Mouse (Mus musculus): ENCODE results near the gene Epx.
A peak's percentile ranks its signal among the peaks of the same experiment; 100 is the strongest.
"Not testable (repeated sequence)": the region's sequence is repeated elsewhere in the genome, so short reads cannot be mapped to it uniquely, and the experiment has no call there.

Gene Epx

DNA sequence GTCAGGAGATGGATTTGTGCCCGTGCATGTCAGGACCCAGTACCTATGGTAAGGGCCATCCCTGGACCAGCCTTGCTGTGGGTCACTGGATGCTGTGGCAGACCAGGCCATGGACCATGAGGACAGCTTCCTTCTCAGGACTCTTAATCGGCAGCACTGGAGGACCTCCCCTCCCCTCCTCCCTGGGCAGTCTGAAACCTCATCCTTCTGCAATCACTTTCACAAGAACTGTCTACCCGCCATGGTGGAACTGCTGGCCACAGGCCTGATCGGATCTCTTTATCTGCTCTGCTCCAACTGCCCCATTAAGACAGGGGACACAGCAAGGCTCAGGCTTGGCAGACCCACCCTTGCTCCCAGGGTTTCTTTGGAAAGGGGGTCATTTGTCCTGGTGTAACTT is 6.4 kb upstream of the Epx start:
- H3K36me3 ChIP-seq (ENCODE audit: insufficient read depth, low read length) = no peaks in the 10 kb centered on the region
- peaks cover 25% of the 10 kb centered on the region for H3K27me3 ChIP-seq (ENCODE audit: insufficient read depth, low read length)
- no peak overlapping the region for H3K4me3 ChIP-seq (replicated peaks; ENCODE audit: low read length)
- no peaks in the 10 kb centered on the region for H3K9me3 ChIP-seq (ENCODE audit: low read length)
- no peak for TF ChIP-seq NANOG (IDR thresholded peaks at IDR 0.05; ENCODE audit: borderline replicate concordance, low read length)
- TF ChIP-seq CTCF (conservative IDR thresholded peaks at IDR 0.05; ENCODE audit: low read length) = no peak
- no peak for TF ChIP-seq POU5F1 (IDR thresholded peaks at IDR 0.05; ENCODE audit: borderline replicate concordance, low read length)
- peaks cover 12% of the 10 kb centered on the region for H3K4me1 ChIP-seq (replicated peaks; ENCODE audit: low read depth, low read length)

DNA sequence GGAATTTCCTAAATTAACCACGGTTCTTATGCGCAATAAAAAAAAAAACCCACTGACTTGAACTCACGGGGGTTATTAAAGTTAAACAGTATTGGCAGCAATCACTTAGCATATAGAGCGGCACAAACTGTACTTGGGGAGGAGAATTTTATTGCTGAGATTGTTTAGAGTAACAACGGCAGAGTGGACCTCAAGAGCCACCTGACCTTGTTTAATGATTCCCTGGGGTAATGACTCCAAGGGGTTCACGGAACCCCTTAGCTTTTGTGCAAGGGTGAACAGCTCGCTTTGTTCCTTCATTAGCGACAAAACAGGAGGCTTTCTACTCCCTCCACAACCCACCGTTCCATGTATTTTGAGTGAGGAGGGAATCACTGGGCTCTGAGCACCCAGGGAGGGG is 4.5 kb upstream of the Epx start:
- Histone ChIP-seq H3K27me3 (ENCODE audit: insufficient read depth, low read length) (peaks cover 40% of the 10 kb centered on the region), H3K4me3 (replicated peaks; ENCODE audit: low read length) (no peak overlapping the region), H3K4me1 (replicated peaks; ENCODE audit: low read depth, low read length) (peaks cover 12% of the 10 kb centered on the region), H3K9me3 (ENCODE audit: low read length) (no peaks in the 10 kb centered on the region), H3K36me3 (ENCODE audit: insufficient read depth, low read length) (no peaks in the 10 kb centered on the region)
- TF ChIP-seq NANOG (IDR thresholded peaks at IDR 0.05; ENCODE audit: borderline replicate concordance, low read length) = no peak
- no peak for TF ChIP-seq POU5F1 (IDR thresholded peaks at IDR 0.05; ENCODE audit: borderline replicate concordance, low read length)
- no peak for TF ChIP-seq CTCF (conservative IDR thresholded peaks at IDR 0.05; ENCODE audit: low read length)

DNA sequence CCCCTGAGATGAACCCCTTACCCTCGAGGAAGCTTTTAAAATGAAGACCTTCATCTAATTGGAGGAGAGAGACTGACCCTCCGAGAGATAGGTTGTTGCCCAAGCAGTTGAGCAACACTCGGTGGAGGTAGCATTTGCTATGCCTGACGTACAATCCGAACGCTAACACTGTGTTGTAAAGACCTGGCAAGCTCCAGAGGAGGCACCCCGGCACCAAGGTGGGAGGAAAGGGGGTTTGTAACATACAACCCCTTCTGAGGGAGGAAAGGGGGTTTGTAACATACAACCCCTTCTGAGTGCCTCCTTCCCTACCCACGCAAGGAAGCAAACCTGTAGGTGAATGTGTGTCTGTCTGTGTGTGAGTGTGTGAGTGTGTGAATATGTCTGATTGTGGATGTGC is 3.6 kb downstream of the Epx start:
- Histone ChIP-seq H3K4me1 (replicated peaks; ENCODE audit: low read depth, low read length) (peaks cover 38% of the 10 kb centered on the region), H3K27me3 (ENCODE audit: insufficient read depth, low read length) (peaks cover 52% of the 10 kb centered on the region), H3K4me3 (replicated peaks; ENCODE audit: low read length) (peak overlapping the region; percentile 35; the same call in 1 of the 2 replicates), H3K9me3 (ENCODE audit: low read length) (no peaks in the 10 kb centered on the region), H3K36me3 (ENCODE audit: insufficient read depth, low read length) (no peaks in the 10 kb centered on the region)
- TF ChIP-seq POU5F1 (IDR thresholded peaks at IDR 0.05; ENCODE audit: borderline replicate concordance, low read length) = no peak
- no peak for TF ChIP-seq CTCF (conservative IDR thresholded peaks at IDR 0.05; ENCODE audit: low read length)
- no peak for TF ChIP-seq NANOG (IDR thresholded peaks at IDR 0.05; ENCODE audit: borderline replicate concordance, low read length)

DNA sequence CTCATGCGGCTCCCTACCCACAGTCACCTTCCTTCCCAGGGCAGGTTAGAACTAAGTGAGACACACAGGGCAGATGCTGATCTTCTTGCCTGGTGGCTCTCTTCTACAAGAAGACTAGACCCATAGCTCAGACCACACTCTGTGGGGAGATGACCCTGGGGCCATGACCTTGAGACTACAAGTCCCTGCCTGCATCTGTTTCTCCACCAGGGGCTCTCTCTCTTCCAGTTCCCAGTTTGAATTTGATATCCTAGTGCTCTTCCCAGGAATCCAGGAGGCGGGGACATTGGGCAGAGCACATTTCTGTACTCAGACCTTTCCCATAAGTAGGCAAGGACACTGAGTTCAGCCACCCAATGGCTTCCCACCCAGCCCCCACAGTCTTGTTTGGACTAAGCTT is 5.2 kb downstream of the Epx start:
- H3K4me1 ChIP-seq (replicated peaks; ENCODE audit: low read depth, low read length) = peaks cover 38% of the 10 kb centered on the region
- H3K4me3 ChIP-seq (replicated peaks; ENCODE audit: low read length) = no peak overlapping the region
- no peaks in the 10 kb centered on the region for H3K9me3 ChIP-seq (ENCODE audit: low read length)
- H3K27me3 ChIP-seq (ENCODE audit: insufficient read depth, low read length) = peaks cover 36% of the 10 kb centered on the region
- H3K36me3 ChIP-seq (ENCODE audit: insufficient read depth, low read length) = no peaks in the 10 kb centered on the region; the same call in 1 of the 2 replicates
- TF ChIP-seq POU5F1 (IDR thresholded peaks at IDR 0.05; ENCODE audit: borderline replicate concordance, low read length) = no peak
- TF ChIP-seq CTCF (conservative IDR thresholded peaks at IDR 0.05; ENCODE audit: low read length) = 0 out of 2 replicates have a peak, but pooled peaks have one; percentile 12
- TF ChIP-seq NANOG (IDR thresholded peaks at IDR 0.05; ENCODE audit: borderline replicate concordance, low read length) = no peak

DNA sequence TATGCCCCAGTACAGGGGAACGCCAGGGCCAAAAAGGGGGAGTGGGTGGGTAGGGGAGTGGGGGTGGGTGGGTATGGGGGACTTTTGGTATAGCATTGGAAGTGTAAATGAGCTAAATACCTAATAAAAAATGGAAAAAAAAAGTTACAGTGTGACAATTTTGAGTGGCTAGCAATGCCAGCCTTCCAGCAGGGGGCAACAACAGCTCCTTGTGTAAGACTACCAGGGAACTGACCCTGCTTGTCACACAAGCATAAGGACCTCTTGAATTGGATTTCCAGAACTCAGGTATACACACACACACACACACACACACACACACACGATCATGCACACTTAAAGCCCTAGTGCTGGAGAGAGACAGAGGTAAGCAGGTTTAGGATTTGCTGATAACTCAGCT is 8.4 kb downstream of the Epx start:
- H3K4me1 ChIP-seq (replicated peaks; ENCODE audit: low read depth, low read length) = peaks cover 62% of the 10 kb centered on the region
- H3K9me3 ChIP-seq (ENCODE audit: low read length); H3K4me3 ChIP-seq (replicated peaks; ENCODE audit: low read length): not testable (repeated sequence)
- H3K27me3 ChIP-seq (ENCODE audit: insufficient read depth, low read length) = peaks cover 20% of the 10 kb centered on the region
- H3K36me3 ChIP-seq (ENCODE audit: insufficient read depth, low read length) = peaks cover 28% of the 10 kb centered on the region

DNA sequence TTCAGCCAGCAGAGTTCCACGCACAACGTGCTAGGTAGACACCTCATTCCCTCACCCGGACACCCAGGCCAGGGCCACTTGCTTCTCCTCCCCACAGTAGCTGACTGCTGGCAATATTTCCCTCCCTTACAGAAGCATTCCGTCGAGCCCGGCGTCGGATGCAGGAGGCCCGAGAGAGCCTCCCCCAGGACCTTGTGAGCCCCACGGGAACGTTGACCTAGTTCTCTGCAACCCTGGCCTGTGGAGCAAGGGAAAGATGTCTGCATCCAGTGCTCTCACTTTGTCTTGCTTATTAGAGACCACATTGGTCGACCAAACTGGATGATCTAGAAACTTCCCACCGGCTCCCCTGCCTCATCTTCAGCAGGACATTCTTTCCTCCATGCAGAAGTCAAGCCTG is 12.5 kb downstream of the Epx start:
- Histone ChIP-seq H3K36me3 (ENCODE audit: insufficient read depth, low read length) (peaks cover 67% of the 10 kb centered on the region), H3K4me1 (replicated peaks; ENCODE audit: low read depth, low read length) (peaks cover 45% of the 10 kb centered on the region), H3K27me3 (ENCODE audit: insufficient read depth, low read length) (peaks cover under 1% of the 10 kb centered on the region; the same call in 1 of the 2 replicates), H3K4me3 (replicated peaks; ENCODE audit: low read length) (no peak overlapping the region), H3K9me3 (ENCODE audit: low read length) (no peaks in the 10 kb centered on the region)
- TF ChIP-seq NANOG (IDR thresholded peaks at IDR 0.05; ENCODE audit: borderline replicate concordance, low read length) (no peak), POU5F1 (IDR thresholded peaks at IDR 0.05; ENCODE audit: borderline replicate concordance, low read length) (no peak), CTCF (conservative IDR thresholded peaks at IDR 0.05; ENCODE audit: low read length) (no peak)

DNA sequence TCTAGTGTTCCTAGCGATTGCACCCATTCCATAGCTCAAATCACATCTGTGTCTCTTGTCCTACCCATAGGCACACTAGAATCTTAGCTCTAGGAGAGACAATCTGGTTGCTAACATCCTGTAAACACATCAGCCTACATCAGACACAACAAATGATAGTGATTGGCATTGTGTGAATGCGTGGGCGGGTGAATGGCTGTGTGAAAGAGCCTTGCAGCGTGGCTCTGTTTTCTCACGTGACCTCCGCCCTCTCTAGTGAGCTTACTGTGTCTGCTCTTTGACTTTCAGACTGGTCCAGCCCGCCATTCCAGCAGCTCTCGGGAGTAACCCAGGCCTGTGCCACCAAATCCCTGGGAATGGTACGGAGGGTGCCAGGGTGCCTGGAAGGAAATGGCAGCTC is 14.9 kb downstream of the Epx start:
- Histone ChIP-seq H3K4me3 (replicated peaks; ENCODE audit: low read length) (no peak overlapping the region), H3K9me3 (ENCODE audit: low read length) (no peaks in the 10 kb centered on the region), H3K4me1 (replicated peaks; ENCODE audit: low read depth, low read length) (peaks cover 52% of the 10 kb centered on the region), H3K27me3 (ENCODE audit: insufficient read depth, low read length) (no peaks in the 10 kb centered on the region; the same call in 1 of the 2 replicates), H3K36me3 (ENCODE audit: insufficient read depth, low read length) (peaks cover 90% of the 10 kb centered on the region)
- no peak for TF ChIP-seq CTCF (conservative IDR thresholded peaks at IDR 0.05; ENCODE audit: low read length)
- TF ChIP-seq NANOG (IDR thresholded peaks at IDR 0.05; ENCODE audit: borderline replicate concordance, low read length) = peak; percentile 8; the same call in 1 of the 2 replicates

DNA sequence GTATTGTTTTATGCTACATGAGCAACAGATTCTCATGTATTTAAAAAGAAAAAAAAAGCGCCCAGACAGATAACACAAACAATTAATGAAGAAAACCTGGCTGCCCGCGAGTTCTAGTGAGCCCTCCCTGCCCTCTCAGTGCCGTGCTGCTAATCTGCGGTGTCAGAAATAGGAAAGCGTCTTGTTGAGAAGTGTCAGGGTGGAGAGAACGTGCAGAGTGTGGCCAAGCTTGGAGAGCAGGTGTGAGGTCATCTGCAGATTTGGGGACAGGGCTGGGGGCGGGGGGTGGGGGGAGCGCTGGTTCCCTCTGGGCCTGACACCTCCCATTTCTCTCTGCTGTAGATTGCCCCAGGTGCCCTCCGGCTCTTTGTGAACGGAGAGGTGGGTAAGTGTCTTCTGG is 16.1 kb downstream of the Epx start:
- Histone ChIP-seq H3K4me1 (replicated peaks; ENCODE audit: low read depth, low read length) (peaks cover 52% of the 10 kb centered on the region), H3K9me3 (ENCODE audit: low read length) (no peaks in the 10 kb centered on the region), H3K4me3 (replicated peaks; ENCODE audit: low read length) (no peak overlapping the region), H3K27me3 (ENCODE audit: insufficient read depth, low read length) (no peaks in the 10 kb centered on the region; the same call in 1 of the 2 replicates), H3K36me3 (ENCODE audit: insufficient read depth, low read length) (peaks cover 94% of the 10 kb centered on the region)
- no peak for TF ChIP-seq NANOG (IDR thresholded peaks at IDR 0.05; ENCODE audit: borderline replicate concordance, low read length)
- no peak for TF ChIP-seq POU5F1 (IDR thresholded peaks at IDR 0.05; ENCODE audit: borderline replicate concordance, low read length)
- TF ChIP-seq CTCF (conservative IDR thresholded peaks at IDR 0.05; ENCODE audit: low read length) = no peak

DNA sequence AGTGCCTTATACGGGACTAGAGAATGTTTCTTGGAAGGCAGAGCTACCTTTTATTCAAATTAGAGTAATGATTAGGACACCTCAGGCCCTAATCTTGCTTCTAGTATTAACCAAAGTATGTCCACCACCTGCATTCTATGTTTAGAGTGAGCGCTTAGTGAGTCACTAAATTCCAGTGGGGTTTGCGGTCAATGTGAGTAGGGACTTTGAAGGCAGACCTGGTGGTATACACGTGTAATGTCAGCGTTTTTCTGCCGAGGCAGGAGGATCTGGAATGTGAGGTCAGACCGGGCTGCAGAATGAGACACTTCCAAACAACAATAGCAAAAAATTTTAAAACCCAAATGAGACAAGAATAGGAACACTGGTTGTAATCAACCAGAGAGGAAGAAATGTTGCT is 20.8 kb downstream of the Epx start:
- TF ChIP-seq NANOG (IDR thresholded peaks at IDR 0.05; ENCODE audit: borderline replicate concordance, low read length) (no peak), CTCF (conservative IDR thresholded peaks at IDR 0.05; ENCODE audit: low read length) (no peak), POU5F1 (IDR thresholded peaks at IDR 0.05; ENCODE audit: borderline replicate concordance, low read length) (no peak)
- Histone ChIP-seq H3K4me3 (replicated peaks; ENCODE audit: low read length) (no peak overlapping the region), H3K36me3 (ENCODE audit: insufficient read depth, low read length) (peaks cover 47% of the 10 kb centered on the region), H3K4me1 (replicated peaks; ENCODE audit: low read depth, low read length) (peaks cover 35% of the 10 kb centered on the region), H3K27me3 (ENCODE audit: insufficient read depth, low read length) (no peaks in the 10 kb centered on the region; the same call in 1 of the 2 replicates), H3K9me3 (ENCODE audit: low read length) (no peaks in the 10 kb centered on the region)

Measured in E14TG2a.4 (cell line).